Mouse (Mus musculus): ENCODE data around the gene Ddx59. TPM values are rescaled to one million over a fixed set of nuclear protein-coding genes. Genes with fewer than 3 reads are reported as not detected.

The Ddx59 gene
- polyA plus RNA-seq, 1 experiment from 2014 or later = 19.8 TPM

DNA sequence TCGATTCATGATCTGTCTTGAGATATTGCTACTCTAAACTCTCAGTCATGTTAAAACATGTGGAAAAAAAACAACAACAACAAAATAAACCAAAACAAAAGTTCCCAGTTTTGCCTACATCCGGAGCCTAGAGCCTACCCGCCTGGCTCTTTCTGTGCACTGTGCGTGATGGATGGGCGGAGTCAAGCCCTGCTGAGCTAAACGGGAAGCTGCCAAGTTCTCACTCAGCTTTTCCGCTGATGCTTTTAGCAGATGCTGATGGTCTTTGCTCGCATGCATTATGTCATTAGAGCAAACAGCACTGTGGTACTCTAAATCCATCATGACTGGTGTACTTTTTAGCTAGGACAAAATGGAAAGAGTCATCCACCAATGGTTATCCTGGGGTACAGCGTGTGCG lies 20.6 kb upstream of the Ddx59 start:
- H3K36me3 ChIP-seq (ENCODE audit: control insufficient read depth, insufficient read depth, low read length) = no peaks in the 10 kb centered on the region
- H3K4me1 ChIP-seq (ENCODE audit: control insufficient read depth, insufficient read depth, low read length) = no peaks in the 10 kb centered on the region
- no peaks in the 10 kb centered on the region for H3K27me3 ChIP-seq (ENCODE audit: control insufficient read depth, insufficient read depth, low read length)
- WGBS = 28% methylated on average over 10 of the region's 10 CpGs
- no peak overlapping the region for H3K9ac ChIP-seq (replicated peaks; ENCODE audit: low read depth, low read length)
- no peak; the same call in 1 of the 2 replicates for ATAC-seq (ENCODE audit: insufficient number of reproducible peaks, insufficient read depth, low FRiP score, low read depth)
- H3K4me2 ChIP-seq (replicated peaks; ENCODE audit: low read depth, low read length) = no peak overlapping the region
- H3K27ac ChIP-seq (ENCODE audit: low read length) = no peak overlapping the region
- H3K9me3 ChIP-seq (ENCODE audit: control insufficient read depth, low read depth, low read length) = no peaks in the 10 kb centered on the region
- H3K4me3 ChIP-seq (ENCODE audit: low read depth, low read length) = no peak overlapping the region

DNA sequence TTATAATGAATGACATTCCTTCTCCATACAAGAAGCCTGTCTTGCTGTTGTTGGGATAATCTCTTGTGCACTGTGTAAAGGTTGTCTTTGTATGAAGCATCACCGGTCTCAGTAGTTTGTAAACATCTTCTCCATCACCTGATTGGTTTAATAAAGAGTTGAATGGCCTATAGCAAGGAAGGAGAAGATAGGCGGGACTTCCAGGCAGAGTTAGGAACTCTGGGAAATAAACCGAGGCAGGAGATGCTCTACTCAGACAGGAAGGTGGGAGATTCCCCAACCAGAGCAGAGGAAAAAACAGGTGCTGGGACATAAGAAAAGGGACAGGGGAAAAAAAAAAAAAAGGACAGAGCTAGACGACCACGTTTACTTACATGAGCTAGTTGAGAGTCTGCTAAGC lies 20.0 kb upstream of the Ddx59 start:
- Histone ChIP-seq H3K4me1 (ENCODE audit: control insufficient read depth, insufficient read depth, low read length) (no peaks in the 10 kb centered on the region), H3K4me3 (ENCODE audit: low read depth, low read length) (no peak overlapping the region), H3K36me3 (ENCODE audit: control insufficient read depth, insufficient read depth, low read length) (no peaks in the 10 kb centered on the region), H3K27me3 (ENCODE audit: control insufficient read depth, insufficient read depth, low read length) (no peaks in the 10 kb centered on the region), H3K9me3 (ENCODE audit: control insufficient read depth, low read depth, low read length) (no peaks in the 10 kb centered on the region), H3K4me2 (replicated peaks; ENCODE audit: low read depth, low read length) (no peak overlapping the region), H3K9ac (replicated peaks; ENCODE audit: low read depth, low read length) (no peak overlapping the region), H3K27ac (ENCODE audit: low read length) (no peak overlapping the region)
- ATAC-seq (ENCODE audit: insufficient number of reproducible peaks, insufficient read depth, low FRiP score, low read depth) = no peak
- 37% methylated on average over 5 of the region's 5 CpGs for WGBS

GRCm38 (mm10) chr1:136401281-136401680 lies 13.8 kb upstream of the Ddx59 start:
- H3K4me1 ChIP-seq (ENCODE audit: control insufficient read depth, insufficient read depth, low read length) = no peaks in the 10 kb centered on the region
- H3K4me2 ChIP-seq (replicated peaks; ENCODE audit: low read depth, low read length) = no peak overlapping the region
- WGBS = 72% methylated on average over 8 of the region's 8 CpGs
- ATAC-seq (ENCODE audit: insufficient number of reproducible peaks, insufficient read depth, low FRiP score, low read depth) = no peak
- no peak overlapping the region for H3K4me3 ChIP-seq (ENCODE audit: low read depth, low read length)
- no peaks in the 10 kb centered on the region for H3K9me3 ChIP-seq (ENCODE audit: control insufficient read depth, low read depth, low read length)
- H3K27me3 ChIP-seq (ENCODE audit: control insufficient read depth, insufficient read depth, low read length) = no peaks in the 10 kb centered on the region
- H3K27ac ChIP-seq (ENCODE audit: low read length) = no peak overlapping the region
- H3K9ac ChIP-seq (replicated peaks; ENCODE audit: low read depth, low read length) = no peak overlapping the region
- H3K36me3 ChIP-seq (ENCODE audit: control insufficient read depth, insufficient read depth, low read length) = no peaks in the 10 kb centered on the region

- 68% methylated on average over 2 of the region's 2 CpGs for WGBS
- Histone ChIP-seq H3K4me3 (ENCODE audit: low read depth, low read length) (no peak overlapping the region), H3K27ac (ENCODE audit: low read length) (no peak overlapping the region), H3K4me1 (ENCODE audit: control insufficient read depth, insufficient read depth, low read length) (no peaks in the 10 kb centered on the region), H3K9me3 (ENCODE audit: control insufficient read depth, low read depth, low read length) (no peaks in the 10 kb centered on the region), H3K27me3 (ENCODE audit: control insufficient read depth, insufficient read depth, low read length) (no peaks in the 10 kb centered on the region), H3K9ac (replicated peaks; ENCODE audit: low read depth, low read length) (no peak overlapping the region), H3K36me3 (ENCODE audit: control insufficient read depth, insufficient read depth, low read length) (no peaks in the 10 kb centered on the region), H3K4me2 (replicated peaks; ENCODE audit: low read depth, low read length) (no peak overlapping the region)
- ATAC-seq (ENCODE audit: insufficient number of reproducible peaks, insufficient read depth, low FRiP score, low read depth) = no peak
These were observed 5.4 kb upstream of the Ddx59 start for GRCm38 (mm10) chr1:136409631-136410030.

- peak overlapping the region; percentile 44 for H3K4me2 ChIP-seq (replicated peaks; ENCODE audit: low read depth, low read length)
- H3K4me3 ChIP-seq (ENCODE audit: low read depth, low read length) = peak overlapping the region; percentile 58
- WGBS = 47% methylated on average over 2 of the region's 2 CpGs
- no peaks in the 10 kb centered on the region; the same call in 1 of the 2 replicates for H3K36me3 ChIP-seq (ENCODE audit: control insufficient read depth, insufficient read depth, low read length)
- H3K27me3 ChIP-seq (ENCODE audit: control insufficient read depth, insufficient read depth, low read length) = no peaks in the 10 kb centered on the region
- H3K9ac ChIP-seq (replicated peaks; ENCODE audit: low read depth, low read length) = no peak overlapping the region
- ATAC-seq (ENCODE audit: insufficient number of reproducible peaks, insufficient read depth, low FRiP score, low read depth) = no peak
- no peak overlapping the region for H3K27ac ChIP-seq (ENCODE audit: low read length)
- H3K4me1 ChIP-seq (ENCODE audit: control insufficient read depth, insufficient read depth, low read length) = no peaks in the 10 kb centered on the region
- no peaks in the 10 kb centered on the region for H3K9me3 ChIP-seq (ENCODE audit: control insufficient read depth, low read depth, low read length)
These were observed 670 bp downstream of the Ddx59 start for GRCm38 (mm10) chr1:136415756-136416126.

DNA sequence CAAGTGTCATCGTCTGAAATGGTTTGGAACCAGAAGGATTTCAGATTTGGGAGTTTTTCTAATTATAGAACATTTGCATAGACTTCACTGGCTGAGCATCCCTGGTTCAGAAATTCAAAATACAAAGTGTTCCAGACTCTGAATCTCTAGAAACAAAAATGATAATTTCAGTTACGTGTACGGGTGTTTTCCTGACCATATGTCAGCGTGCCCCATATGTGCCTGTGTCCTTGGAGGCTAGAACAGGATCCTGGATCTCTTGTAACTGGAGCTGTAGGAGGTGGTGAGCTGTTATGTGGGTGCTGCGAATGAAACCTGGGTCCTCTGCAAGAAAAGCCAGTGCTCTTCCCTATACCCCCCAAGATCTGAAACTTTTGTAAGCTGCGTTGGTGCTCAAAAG lies 3.3 kb downstream of the Ddx59 start:
- WGBS = 90% methylated on average over 6 of the region's 6 CpGs
- no peaks in the 10 kb centered on the region for H3K27me3 ChIP-seq (ENCODE audit: control insufficient read depth, insufficient read depth, low read length)
- no peak overlapping the region for H3K4me3 ChIP-seq (ENCODE audit: low read depth, low read length)
- H3K27ac ChIP-seq (ENCODE audit: low read length) = no peak overlapping the region
- no peak overlapping the region for H3K4me2 ChIP-seq (replicated peaks; ENCODE audit: low read depth, low read length)
- no peak for ATAC-seq (ENCODE audit: insufficient number of reproducible peaks, insufficient read depth, low FRiP score, low read depth)
- H3K9ac ChIP-seq (replicated peaks; ENCODE audit: low read depth, low read length) = no peak overlapping the region
- no peaks in the 10 kb centered on the region for H3K4me1 ChIP-seq (ENCODE audit: control insufficient read depth, insufficient read depth, low read length)
- no peaks in the 10 kb centered on the region; the same call in 1 of the 2 replicates for H3K36me3 ChIP-seq (ENCODE audit: control insufficient read depth, insufficient read depth, low read length)
- H3K9me3 ChIP-seq (ENCODE audit: control insufficient read depth, low read depth, low read length) = no peaks in the 10 kb centered on the region

DNA sequence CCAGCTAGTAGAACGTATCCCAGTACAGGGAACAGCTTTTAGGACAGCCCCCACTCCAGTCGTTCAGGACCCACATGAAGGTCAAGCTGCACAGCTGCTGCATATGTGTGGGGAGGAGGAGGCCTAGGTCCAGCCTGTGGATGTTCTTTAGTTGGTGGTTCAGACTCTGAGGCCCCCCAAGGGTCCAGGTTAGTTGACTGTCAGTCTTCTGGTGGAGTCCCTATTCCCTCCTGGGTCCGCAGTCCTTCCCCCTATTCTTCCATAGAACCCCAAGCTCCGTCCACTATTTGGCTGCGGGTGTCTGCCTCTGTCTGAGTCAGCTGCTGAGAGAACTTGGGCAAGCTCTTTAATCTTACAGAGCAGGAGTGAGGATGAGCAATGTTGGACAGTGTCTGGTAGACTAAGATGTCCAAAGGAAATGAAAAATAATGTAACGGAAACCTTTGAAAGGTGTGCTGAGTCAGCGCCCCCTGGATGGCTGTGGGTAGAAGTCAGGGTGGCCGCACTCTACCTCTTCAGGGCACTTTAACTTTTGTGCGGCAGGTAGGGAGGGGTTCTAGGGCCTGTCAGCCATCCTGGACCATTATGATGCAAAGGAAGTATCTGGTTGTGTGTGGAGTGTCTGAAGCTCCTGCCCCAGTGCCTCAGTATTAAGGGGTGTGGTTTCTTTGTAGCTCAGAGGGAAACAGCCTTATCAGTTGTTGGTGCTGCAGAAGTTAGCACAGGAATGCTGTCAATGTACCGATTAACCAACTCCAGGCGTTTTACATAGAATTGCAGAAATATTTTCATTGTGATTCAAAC lies 12.3 kb downstream of the Ddx59 start:
- no peak overlapping the region for H3K4me3 ChIP-seq (ENCODE audit: low read depth, low read length)
- H3K27ac ChIP-seq (ENCODE audit: low read length) = no peak overlapping the region
- no peaks in the 10 kb centered on the region for H3K27me3 ChIP-seq (ENCODE audit: control insufficient read depth, insufficient read depth, low read length)
- no peak; the same call in 1 of the 2 replicates for ATAC-seq (ENCODE audit: insufficient number of reproducible peaks, insufficient read depth, low FRiP score, low read depth)
- no peak overlapping the region for H3K4me2 ChIP-seq (replicated peaks; ENCODE audit: low read depth, low read length)
- no peaks in the 10 kb centered on the region for H3K9me3 ChIP-seq (ENCODE audit: control insufficient read depth, low read depth, low read length)
- no peaks in the 10 kb centered on the region for H3K4me1 ChIP-seq (ENCODE audit: control insufficient read depth, insufficient read depth, low read length)
- 68% methylated on average over 11 of the region's 11 CpGs for WGBS
- peaks cover 4% of the 10 kb centered on the region for H3K36me3 ChIP-seq (ENCODE audit: control insufficient read depth, insufficient read depth, low read length)
- H3K9ac ChIP-seq (replicated peaks; ENCODE audit: low read depth, low read length) = no peak overlapping the region

DNA sequence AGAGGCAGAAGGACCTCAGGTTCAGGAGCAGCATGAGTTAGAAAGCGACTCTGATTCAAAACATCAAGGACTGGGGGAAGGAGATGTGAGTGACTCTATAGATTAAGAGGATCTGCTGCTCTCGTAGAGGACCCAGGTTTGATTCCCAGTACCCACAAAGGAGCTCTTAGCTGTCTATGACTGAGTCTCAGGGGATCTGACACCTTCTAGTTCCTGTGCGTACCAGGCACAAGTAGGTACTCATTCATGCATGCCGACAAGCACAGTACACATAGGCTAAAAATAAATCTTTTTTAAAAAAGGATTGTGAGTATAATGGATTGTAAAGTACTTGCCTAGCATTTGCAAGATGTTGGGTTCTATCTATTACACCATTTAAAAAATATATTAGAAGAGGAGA lies 13.9 kb downstream of the Ddx59 start:
- H3K4me2 ChIP-seq (replicated peaks; ENCODE audit: low read depth, low read length) = no peak overlapping the region
- no peaks in the 10 kb centered on the region for H3K27me3 ChIP-seq (ENCODE audit: control insufficient read depth, insufficient read depth, low read length)
- no peak overlapping the region for H3K4me3 ChIP-seq (ENCODE audit: low read depth, low read length)
- ATAC-seq (ENCODE audit: insufficient number of reproducible peaks, insufficient read depth, low FRiP score, low read depth) = no peak
- no peaks in the 10 kb centered on the region for H3K4me1 ChIP-seq (ENCODE audit: control insufficient read depth, insufficient read depth, low read length)
- H3K27ac ChIP-seq (ENCODE audit: low read length) = no peak overlapping the region
- WGBS = 87% methylated on average over 4 of the region's 4 CpGs
- no peaks in the 10 kb centered on the region for H3K9me3 ChIP-seq (ENCODE audit: control insufficient read depth, low read depth, low read length)
- peaks cover 4% of the 10 kb centered on the region for H3K36me3 ChIP-seq (ENCODE audit: control insufficient read depth, insufficient read depth, low read length)
- no peak overlapping the region for H3K9ac ChIP-seq (replicated peaks; ENCODE audit: low read depth, low read length)

Data from stomach, embryonic 14.5 days (tissue).